9 mouse cellular contexts compared by ENCODE assay signal in the genomic region with DNA sequence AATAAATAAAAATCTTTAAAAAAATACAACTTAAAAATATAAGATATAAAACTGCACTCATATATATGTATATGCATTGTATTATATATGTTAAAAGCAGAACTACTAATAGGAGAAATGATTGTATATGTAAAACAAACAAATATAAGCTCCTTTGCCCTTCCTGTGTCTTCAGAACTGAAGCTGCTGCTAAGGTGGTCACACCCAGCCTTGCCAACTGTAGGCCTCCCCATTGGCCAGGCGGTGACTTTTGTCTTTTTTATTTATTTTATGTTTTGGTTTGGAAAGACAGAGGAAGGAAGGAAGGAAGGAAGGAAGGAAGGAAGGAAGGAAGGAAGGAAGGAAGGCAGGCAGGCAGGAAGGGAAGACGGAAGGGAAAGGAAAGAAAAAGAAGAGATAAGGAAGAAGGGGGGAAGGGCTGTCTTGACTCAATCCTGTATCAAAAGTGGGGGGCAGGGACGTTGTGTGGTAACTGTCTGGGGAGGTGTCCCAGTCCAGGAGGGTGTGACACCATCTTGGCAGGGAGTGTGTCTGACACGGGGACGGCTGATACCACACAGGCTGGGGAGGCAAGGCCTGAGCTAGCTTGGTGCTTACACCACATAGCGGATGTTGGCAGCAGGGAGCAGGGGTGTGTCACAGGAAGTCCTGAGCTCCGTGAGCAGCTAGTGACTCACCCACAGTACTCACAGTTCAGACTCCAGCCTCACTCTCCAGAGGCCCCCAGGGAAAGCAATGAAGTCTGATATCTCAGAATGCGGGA. TPM values are rescaled to one million over a fixed set of nuclear protein-coding genes. Genes with fewer than 3 reads are reported as not detected.
DNase-seq lines count a peak whose midpoint lies in the region; ATAC-seq and TF ChIP-seq lines count a peak whose summit lies in the region.
"Had no signal": no experiment of that assay in that cellular context is flagged by ENCODE, and none has a peak within 500 bp of the region (broad histone marks: within the 10 kb centered on the region; RNA-seq: fewer than 3 reads in every experiment).

No protein-coding gene starts in this region.

- peak; percentile 84 for ATAC-seq in heart, embryonic 13.5 days (ENCODE audit: extremely low read depth, insufficient number of reproducible peaks, low FRiP score, low TSS enrichment)

- H3ac ChIP-seq in myocyte (ENCODE audit: control insufficient read depth, insufficient read length), result no peak overlapping the region

- peak overlapping the region; percentile 48 for H3K9ac ChIP-seq in heart, embryonic 13.5 days
- H3K9ac ChIP-seq: neural tube, embryonic 12.5 days had no signal

- peak; percentile 92 for TF ChIP-seq POLR2A in myocyte (IDR thresholded peaks at IDR 0.05; ENCODE audit: insufficient read length, low read depth)

- H3K4me2 ChIP-seq in heart, embryonic 13.5 days, result peak overlapping the region; percentile 40
- H3K4me2 ChIP-seq in myocyte (ENCODE audit: low read depth), result peak overlapping the region; percentile 54
- H3K4me2 ChIP-seq: neural tube, embryonic 12.5 days had no signal

- H3K4me1 ChIP-seq in heart, embryonic 13.5 days, result peaks cover 26% of the 10 kb centered on the region
- H3K4me1 ChIP-seq in limb, embryonic 10.5 days, result peaks cover 9% of the 10 kb centered on the region
- H3K4me1 ChIP-seq: neural tube, embryonic 12.5 days had no signal

- H3K9me3 ChIP-seq in heart, embryonic 13.5 days, result no peaks in the 10 kb centered on the region
- no peaks in the 10 kb centered on the region for H3K9me3 ChIP-seq in limb, embryonic 10.5 days (replicated peaks)
- H3K9me3 ChIP-seq: neural tube, embryonic 12.5 days had no signal

- DNase-seq in embryo, embryonic 10 days (ENCODE audit: low spot score), result peak; percentile 24
- DNase-seq in embryo, embryonic 11 days, result no peak
- DNase-seq in c-Kit-negative CD71-positive TER-119-positive erythroid progenitor cells, embryonic 14.5 days (ENCODE audit: low read depth, low spot score), result peak; percentile 90
- DNase-seq in limb, embryonic 10.5 days (ENCODE audit: low spot score), result no peak
- peak; percentile 73 to 78 for DNase-seq in urinary bladder, postnatal 4 days (ENCODE audit: low spot score in 2 of 2)
- DNase-seq in frontal cortex, postnatal 36 days (ENCODE audit: low spot score in 2 of 2), result no peak

- H3K27ac ChIP-seq in heart, embryonic 13.5 days (replicated peaks), result peak overlapping the region; percentile 79
- peak overlapping the region; percentile 44; the same call in 1 of the 2 replicates for H3K27ac ChIP-seq in limb, embryonic 10.5 days
- H3K27ac ChIP-seq: neural tube, embryonic 12.5 days had no signal

- 26% methylated on average over 8 of the region's 8 CpGs for WGBS in heart, embryonic 13.5 days
- 65% methylated on average over 8 of the region's 8 CpGs for WGBS in limb, embryonic 10.5 days

- H3K27me3 ChIP-seq in heart, embryonic 13.5 days (replicated peaks), result no peaks in the 10 kb centered on the region
- no peaks in the 10 kb centered on the region for H3K27me3 ChIP-seq in limb, embryonic 10.5 days (ENCODE audit: low read depth, poor library complexity, severe bottlenecking)
- no peaks in the 10 kb centered on the region for H3K27me3 ChIP-seq in myocyte (ENCODE audit: control insufficient read depth, insufficient read depth, insufficient read length)
- H3K27me3 ChIP-seq: neural tube, embryonic 12.5 days had no signal

- H3K79me2 ChIP-seq in myocyte (ENCODE audit: control insufficient read depth, insufficient read depth), result no peaks in the 10 kb centered on the region

- H3K4me3 ChIP-seq in heart, embryonic 13.5 days, result no peak overlapping the region
- no peak overlapping the region for H3K4me3 ChIP-seq in limb, embryonic 10.5 days
- H3K4me3 ChIP-seq in myocyte, result no peak overlapping the region
- H3K4me3 ChIP-seq: neural tube, embryonic 12.5 days had no signal

- H3K36me3 ChIP-seq in heart, embryonic 13.5 days, result no peaks in the 10 kb centered on the region
- no peaks in the 10 kb centered on the region for H3K36me3 ChIP-seq in limb, embryonic 10.5 days
- no peaks in the 10 kb centered on the region for H3K36me3 ChIP-seq in myocyte (ENCODE audit: control insufficient read depth, insufficient read depth)
- H3K36me3 ChIP-seq: neural tube, embryonic 12.5 days had no signal

TF ChIP-seq in myocyte, 11 proteins besides CTCF, POLR2A, EP300 and RAD21:
- TF ChIP-seq MYOD1 (IDR thresholded peaks at IDR 0.05; ENCODE audit: control insufficient read depth in 1 of 3, insufficient read length in 2 of 3, low read depth in 2 of 3), result peak in 1 of 3 experiments; percentile 54
- peak in 1 of 3 experiments; percentile 62 for TF ChIP-seq MYOG (IDR thresholded peaks at IDR 0.05; ENCODE audit: control insufficient read depth in 1 of 3, insufficient read depth in 1 of 3, insufficient read length in 2 of 3, low read depth in 2 of 3)
- peak; percentile 88 for TF ChIP-seq POLR2AphosphoS2 (IDR thresholded peaks at IDR 0.05; ENCODE audit: insufficient read length, low read depth)
- TF ChIP-seq CEBPB (IDR thresholded peaks at IDR 0.05; ENCODE audit: insufficient read depth, poor library complexity, severe bottlenecking), result 0 out of 2 replicates have a peak, but pooled peaks have one; percentile 2
- TF ChIP-seq SRF (IDR thresholded peaks at IDR 0.05; ENCODE audit: control insufficient read depth, insufficient read length, low read depth), result peak; percentile 32
- no peak for TF ChIP-seq REST (IDR thresholded peaks at IDR 0.05; ENCODE audit: insufficient read depth, insufficient read length)
- no peak for TF ChIP-seq MAX (IDR thresholded peaks at IDR 0.05; ENCODE audit: low read depth)

RNA-seq across cellular contexts. Expression of gene Actb, which starts 13.9 kb away (rescaled TPM):
- 6,383 and 6,386 TPM in 2 replicates for polyA plus RNA-seq in heart, embryonic 13.5 days (2015; fragmentation: Nextera tagmentation; extraction: Ambion mirVana)
- polyA plus RNA-seq in limb, embryonic 10.5 days (2016; fragmentation: Nextera tagmentation; extraction: Ambion mirVana), result 13,950 and 14,682 TPM in 2 replicates
- 2,198 TPM for polyA plus RNA-seq in myocyte (2012; fragmentation: generic; extraction: Trizol)

RNA-seq across cellular contexts. Expression of gene Fbxl18, which starts 25.3 kb away (rescaled TPM):
- polyA plus RNA-seq in heart, embryonic 13.5 days (2015; fragmentation: Nextera tagmentation; extraction: Ambion mirVana), result 8.7 and 9.5 TPM in 2 replicates
- 20.9 and 22.8 TPM in 2 replicates for polyA plus RNA-seq in limb, embryonic 10.5 days (2016; fragmentation: Nextera tagmentation; extraction: Ambion mirVana)
- 7.6 TPM for polyA plus RNA-seq in myocyte (2012; fragmentation: generic; extraction: Trizol)

RNA-seq across cellular contexts. Expression of gene Fscn1, which starts 39.7 kb away (rescaled TPM):
- 135 and 155 TPM in 2 replicates for polyA plus RNA-seq in heart, embryonic 13.5 days (2015; fragmentation: Nextera tagmentation; extraction: Ambion mirVana)
- 806 and 864 TPM in 2 replicates for polyA plus RNA-seq in limb, embryonic 10.5 days (2016; fragmentation: Nextera tagmentation; extraction: Ambion mirVana)
- 180 TPM for polyA plus RNA-seq in myocyte (2012; fragmentation: generic; extraction: Trizol)

Comparison
In these comparisons a context has a peak if more than half of its experiments do, and no peak if none do; other contexts are left out.
1. DNase-seq: peak in embryo, embryonic 10 days (single experiment), c-Kit-negative CD71-positive TER-119-positive erythroid progenitor cells, embryonic 14.5 days (single experiment) and urinary bladder, postnatal 4 days (2 of 2); none in embryo, embryonic 11 days (single experiment), limb, embryonic 10.5 days (single experiment) and frontal cortex, postnatal 36 days (0 of 2).